Mouse (Mus musculus) midbrain, embryonic 13.5 days (tissue): ENCODE measurements around the gene Mettl7a1. TPM values are rescaled to one million over a fixed set of nuclear protein-coding genes. Genes with fewer than 3 reads are reported as not detected.
"Not testable (repeated sequence)": the region's sequence is repeated elsewhere in the genome, so short reads cannot be mapped to it uniquely, and the experiment has no call there.

Experiments
- ATAC-seq: fragments of 200-750 bp; cut with Nextera tagmentation; 2 replicates; pipeline ENCODE4 v1.8.0; 2017; ENCODE audit warnings: mild to moderate bottlenecking, moderate TSS enrichment, moderate library complexity
- H3K27ac ChIP-seq: fragments of 300-500 bp; sonication (generic); 2 replicates; pipeline ENCODE4 v1.5.1; 2015; ENCODE audit warnings: inconsistent platforms, mild to moderate bottlenecking, moderate library complexity
- H3K27me3 ChIP-seq: fragments of 300-500 bp; sonication (generic); 2 replicates; pipeline ENCODE4 v1.6.1; 2015; ENCODE audit warnings: mild to moderate bottlenecking, inconsistent platforms
- H3K36me3 ChIP-seq: fragments of 300-500 bp; sonication (generic); 2 replicates; pipeline ENCODE4 v1.6.1; 2015; ENCODE audit warnings: mild to moderate bottlenecking, inconsistent platforms
- H3K4me1 ChIP-seq: fragments of 300-500 bp; sonication (generic); replicated peaks from 2 replicates; pipeline ENCODE4 v1.6.1; 2015; ENCODE audit warnings: inconsistent platforms
- H3K4me2 ChIP-seq: fragments of 300-500 bp; sonication (generic); replicated peaks from 2 replicates; pipeline ENCODE4 v1.6.1; 2015; ENCODE audit warnings: moderate library complexity, mild to moderate bottlenecking, inconsistent platforms
- H3K4me3 ChIP-seq: fragments of 300-500 bp; sonication (generic); replicated peaks from 2 replicates; pipeline ENCODE4 v1.5.1; 2015; ENCODE audit warnings: mild to moderate bottlenecking, inconsistent platforms
- H3K9ac ChIP-seq: fragments of 300-500 bp; sonication (generic); replicated peaks from 2 replicates; pipeline ENCODE4 v1.6.1; 2015; ENCODE audit warnings: mild to moderate bottlenecking, inconsistent platforms
- H3K9me3 ChIP-seq: fragments of 300-500 bp; sonication (generic); 2 replicates; pipeline ENCODE4 v1.6.1; 2016; ENCODE audit warnings: mild to moderate bottlenecking, inconsistent platforms
- WGBS: fragments of 180-500 bp; shearing (Covaris S2); methylation state at CpG from one replicate; pipeline ENCODE4 v1.1.7; 2015; 5-methylcytosine and 5-hydroxymethylcytosine counted together
- polyA plus RNA-seq: library from polyadenylated mRNA; unstranded; fragments of >200 nt; fragmentation: Nextera tagmentation; extraction: Ambion mirVana; gene quantifications from 2 replicates; pipeline ENCODE4 v1.2.1, GENCODE M21; 2015

Gene Mettl7a1
- polyA plus RNA-seq, 1 experiment from 2014 or later: 4.6 TPM

DNA sequence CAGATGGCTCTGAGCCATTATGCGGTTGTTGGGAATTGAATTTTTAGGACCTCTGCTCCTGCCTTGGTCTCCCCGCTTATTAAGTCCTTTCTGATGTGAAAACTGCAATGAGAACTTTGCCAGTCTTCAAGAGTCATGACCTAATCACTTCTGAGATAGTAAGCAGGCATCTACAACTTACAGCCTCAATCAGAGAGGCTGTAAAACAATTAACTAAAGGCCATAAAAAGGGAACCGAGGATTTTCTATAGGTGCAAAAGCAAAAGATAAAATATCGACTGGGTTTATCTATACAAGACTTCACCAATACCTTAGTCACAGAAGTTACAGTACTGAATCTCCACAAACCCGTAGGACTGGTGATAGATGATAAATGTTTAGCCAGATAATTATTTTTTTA, 51.9 kb downstream of the Mettl7a1 start:
- H3K36me3 ChIP-seq: no peaks in the 10 kb centered on the region
- no peak overlapping the region for H3K4me3 ChIP-seq
- WGBS: 93% methylated on average over 5 of the region's 5 CpGs
- no peaks in the 10 kb centered on the region for H3K4me1 ChIP-seq
- no peaks in the 10 kb centered on the region for H3K27me3 ChIP-seq
- H3K9me3 ChIP-seq: no peaks in the 10 kb centered on the region
- H3K4me2 ChIP-seq: no peak overlapping the region
- no peak for ATAC-seq
- H3K9ac ChIP-seq: no peak overlapping the region
- no peak overlapping the region for H3K27ac ChIP-seq

- Histone ChIP-seq H3K9ac (no peak within 1 kb of the TSS), H3K36me3 (no peaks in the 10 kb centered on the region), H3K27me3 (no peaks in the 10 kb centered on the region), H3K4me2 (no peak within 1 kb of the TSS), H3K4me3 (no peak within 1 kb of the TSS), H3K27ac (no peak within 1 kb of the TSS), H3K9me3 (no peaks in the 10 kb centered on the region), H3K4me1 (no peaks in the 10 kb centered on the region)
- no peak for ATAC-seq
- WGBS: 85% methylated on average over 7 of the region's 7 CpGs
These were observed 60.3 kb downstream of the Mettl7a1 start, which contains the start of gene Higd1c for GRCm38 (mm10) chr15:100364242-100364641. Higd1c (plus strand) TSS chr15:100364542.

DNA sequence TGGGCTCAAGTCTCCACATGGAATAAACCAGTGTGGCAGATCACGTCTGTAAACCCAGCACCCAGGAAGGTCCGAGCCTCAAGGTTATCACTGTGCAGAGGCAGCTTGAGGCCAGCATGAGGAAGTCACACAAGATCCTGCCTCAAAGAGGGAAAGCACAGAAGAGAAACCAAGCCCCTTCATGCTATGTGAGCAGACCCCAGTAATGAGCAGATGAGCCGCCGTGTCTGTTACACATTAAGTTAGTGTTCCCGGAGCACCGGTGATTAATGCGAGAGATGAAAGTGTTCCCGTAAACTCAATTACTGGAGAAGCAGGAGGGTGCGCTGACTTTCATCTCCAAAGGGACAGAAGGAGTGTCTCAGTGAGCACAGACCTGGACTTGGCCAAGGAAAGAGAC, 62.0 kb downstream of the Mettl7a1 start:
- 69% methylated on average over 9 of the region's 9 CpGs for WGBS
- not testable (repeated sequence) for H3K4me3 ChIP-seq, H3K4me2 ChIP-seq, H3K36me3 ChIP-seq, H3K9me3 ChIP-seq, H3K27ac ChIP-seq, H3K4me1 ChIP-seq, H3K9ac ChIP-seq, ATAC-seq, H3K27me3 ChIP-seq

GRCm38 (mm10) chr15:100367119-100367518, 63.2 kb downstream of the Mettl7a1 start:
- Histone ChIP-seq H3K27ac (no peak overlapping the region), H3K9me3 (no peaks in the 10 kb centered on the region), H3K4me3 (no peak overlapping the region), H3K36me3 (no peaks in the 10 kb centered on the region), H3K27me3 (no peaks in the 10 kb centered on the region), H3K9ac (no peak overlapping the region), H3K4me1 (no peaks in the 10 kb centered on the region), H3K4me2 (no peak overlapping the region)
- WGBS: 92% methylated on average over 7 of the region's 7 CpGs
- ATAC-seq: no peak

GRCm38 (mm10) chr15:100375066-100375465, 71.1 kb downstream of the Mettl7a1 start:
- Histone ChIP-seq H3K27me3 (no peaks in the 10 kb centered on the region), H3K4me1 (no peaks in the 10 kb centered on the region), H3K9me3 (no peaks in the 10 kb centered on the region), H3K27ac (no peak overlapping the region), H3K4me2 (no peak overlapping the region), H3K9ac (no peak overlapping the region), H3K4me3 (no peak overlapping the region), H3K36me3 (no peaks in the 10 kb centered on the region)
- 38% methylated on average over 5 of the region's 5 CpGs for WGBS
- no peak for ATAC-seq

DNA sequence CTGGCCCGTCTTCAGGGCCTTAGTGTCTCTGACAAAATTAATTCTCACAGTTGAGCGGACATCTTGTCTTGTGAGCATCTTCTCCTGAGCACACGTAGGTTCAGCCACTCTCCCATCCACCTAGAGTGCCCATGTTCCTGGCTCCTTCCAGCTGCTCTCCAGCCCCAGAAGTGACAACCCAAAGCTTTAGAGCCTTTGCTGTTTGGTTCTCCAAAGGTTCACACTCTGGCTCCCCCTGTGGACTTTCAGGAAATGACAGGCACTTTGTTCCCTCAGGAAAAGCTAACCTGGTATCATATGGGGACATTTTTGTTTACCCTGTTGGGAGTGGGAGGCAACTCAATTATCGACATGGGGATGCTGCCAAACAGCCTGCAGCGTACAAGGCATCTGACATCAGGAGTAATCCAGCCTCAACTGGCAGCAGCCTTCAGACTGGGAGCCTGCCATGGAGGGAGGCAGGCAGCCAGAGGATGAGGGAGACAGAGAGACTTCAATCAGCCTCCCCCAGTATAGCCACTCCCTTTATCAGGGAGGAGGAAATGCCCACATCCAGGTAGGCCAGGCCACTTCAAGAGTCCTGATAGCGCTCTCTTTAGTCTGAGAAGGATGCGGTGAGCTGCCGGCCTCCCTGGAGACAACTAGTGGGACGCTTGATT, 74.0 kb downstream of the Mettl7a1 start:
- 21% methylated on average over 3 of the region's 9 CpGs for WGBS
- not testable (repeated sequence) for H3K27ac ChIP-seq, H3K4me3 ChIP-seq, H3K4me2 ChIP-seq, H3K4me1 ChIP-seq, H3K27me3 ChIP-seq, H3K9me3 ChIP-seq, H3K9ac ChIP-seq, H3K36me3 ChIP-seq
- ATAC-seq: peak; percentile 55; the same call in 1 of the 2 replicates

Other genes starting within 250 kb of the Mettl7a1 start
- gene Atf1, start 76.3 kb upstream of the Mettl7a1 start, polyA plus RNA-seq: 19.6 and 19.9 TPM in 2 replicates
- not detected in 2 replicates for gene Tmprss12, start 23.3 kb upstream of the Mettl7a1 start, polyA plus RNA-seq
- not detected in 2 replicates for gene Mettl7a3, start 30.8 kb downstream of the Mettl7a1 start, polyA plus RNA-seq
- not detected in 2 replicates for gene Methig1, start 49.0 kb downstream of the Mettl7a1 start, polyA plus RNA-seq
- gene Mettl7a2, start 49.1 kb downstream of the Mettl7a1 start, polyA plus RNA-seq: not detected in 2 replicates
- not detected in 2 replicates for gene Higd1c, start 60.4 kb downstream of the Mettl7a1 start, polyA plus RNA-seq
- gene Gm5475, start 118.0 kb downstream of the Mettl7a1 start, polyA plus RNA-seq: 0.08 and 0.11 TPM in 2 replicates
- 21.5 TPM in 2 replicates for gene Slc11a2, start 120.9 kb downstream of the Mettl7a1 start, polyA plus RNA-seq
- 55.1 and 55.2 TPM in 2 replicates for gene Letmd1, start 164.9 kb downstream of the Mettl7a1 start, polyA plus RNA-seq
- gene Csrnp2, start 191.3 kb downstream of the Mettl7a1 start, polyA plus RNA-seq: 44.7 and 45.7 TPM in 2 replicates
- 48.2 and 48.4 TPM in 2 replicates for gene Tfcp2, start 247.9 kb downstream of the Mettl7a1 start, polyA plus RNA-seq